Mouse (Mus musculus) forebrain, embryonic 15.5 days (tissue): ENCODE results near the gene Macrod2. TPM values are rescaled to one million over a fixed set of nuclear protein-coding genes. Genes with fewer than 3 reads are reported as not detected.

Source experiments
- ATAC-seq: fragments of 200-750 bp; cut with Nextera tagmentation; replicated peaks from 2 replicates; pipeline ENCODE4 v1.8.0; 2017; ENCODE audit warnings: mild to moderate bottlenecking, moderate TSS enrichment, moderate library complexity
- H3K27ac ChIP-seq: fragments of 300-500 bp; sonication (generic); replicated peaks from 2 replicates; pipeline ENCODE4 v1.5.1; 2015; ENCODE audit warnings: mild to moderate bottlenecking, inconsistent platforms
- H3K27me3 ChIP-seq: fragments of 300-500 bp; sonication (generic); 2 replicates; pipeline ENCODE4 v1.6.1; 2015; ENCODE audit warnings: inconsistent platforms
- H3K36me3 ChIP-seq: fragments of 300-500 bp; sonication (generic); 2 replicates; pipeline ENCODE4 v1.6.1; 2015; ENCODE audit warnings: mild to moderate bottlenecking, inconsistent platforms
- H3K4me1 ChIP-seq: fragments of 300-500 bp; sonication (generic); 2 replicates; pipeline ENCODE4 v1.6.1; 2015; ENCODE audit warnings: inconsistent platforms
- H3K4me2 ChIP-seq: fragments of 300-500 bp; sonication (generic); replicated peaks from 2 replicates; pipeline ENCODE4 v1.6.1; 2015; ENCODE audit warnings: mild to moderate bottlenecking, inconsistent platforms
- H3K4me3 ChIP-seq: fragments of 300-500 bp; sonication (generic); 2 replicates; pipeline ENCODE4 v1.5.1; 2015; ENCODE audit warnings: mild to moderate bottlenecking, inconsistent platforms
- H3K9ac ChIP-seq: fragments of 300-500 bp; sonication (generic); replicated peaks from 2 replicates; pipeline ENCODE4 v1.6.1; 2015; ENCODE audit warnings: mild to moderate bottlenecking, inconsistent platforms
- H3K9me3 ChIP-seq: fragments of 300-500 bp; sonication (generic); 2 replicates; pipeline ENCODE4 v1.6.1; 2016; ENCODE audit warnings: inconsistent platforms
- WGBS: fragments of 180-500 bp; shearing (Covaris S2); methylation state at CpG from one replicate; pipeline ENCODE4 v1.1.7; 2015; ENCODE audit warnings: mixed read lengths; 5-methylcytosine and 5-hydroxymethylcytosine counted together
- polyA plus RNA-seq: library from polyadenylated mRNA; unstranded; fragments of >200 nt; fragmentation: Nextera tagmentation; extraction: Ambion mirVana; gene quantifications from 2 replicates; pipeline ENCODE4 v1.2.1, GENCODE M21; 2015

Macrod2 gene
- polyA plus RNA-seq, 1 experiment from 2014 or later = 93.1 TPM

DNA sequence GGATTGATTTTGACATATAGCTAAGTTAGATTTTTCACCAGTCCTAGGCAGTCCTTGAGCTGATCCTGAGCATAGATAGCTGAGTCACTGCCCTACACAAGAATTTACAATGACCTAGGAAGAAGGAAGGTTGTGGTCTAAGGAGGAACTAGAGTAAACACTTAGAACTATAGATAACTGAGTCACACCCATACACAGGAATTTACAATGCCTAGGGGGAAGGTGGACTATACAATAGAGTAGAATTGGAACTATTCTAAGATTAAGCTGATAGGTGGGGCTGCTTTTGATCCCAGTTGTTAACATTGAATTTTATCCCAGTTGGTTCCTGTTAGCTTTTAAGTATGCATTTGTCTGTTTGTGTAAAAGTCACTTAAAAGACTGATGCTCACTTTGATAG, 1998.4 kb downstream of the Macrod2 start:
- H3K27ac ChIP-seq = no peak overlapping the region
- no peaks in the 10 kb centered on the region for H3K36me3 ChIP-seq
- H3K4me3 ChIP-seq = no peak overlapping the region
- no peak overlapping the region for H3K4me2 ChIP-seq
- no peaks in the 10 kb centered on the region for H3K4me1 ChIP-seq
- ATAC-seq = no peak
- no peak overlapping the region for H3K9ac ChIP-seq
- H3K27me3 ChIP-seq = no peaks in the 10 kb centered on the region
- H3K9me3 ChIP-seq = no peaks in the 10 kb centered on the region

DNA sequence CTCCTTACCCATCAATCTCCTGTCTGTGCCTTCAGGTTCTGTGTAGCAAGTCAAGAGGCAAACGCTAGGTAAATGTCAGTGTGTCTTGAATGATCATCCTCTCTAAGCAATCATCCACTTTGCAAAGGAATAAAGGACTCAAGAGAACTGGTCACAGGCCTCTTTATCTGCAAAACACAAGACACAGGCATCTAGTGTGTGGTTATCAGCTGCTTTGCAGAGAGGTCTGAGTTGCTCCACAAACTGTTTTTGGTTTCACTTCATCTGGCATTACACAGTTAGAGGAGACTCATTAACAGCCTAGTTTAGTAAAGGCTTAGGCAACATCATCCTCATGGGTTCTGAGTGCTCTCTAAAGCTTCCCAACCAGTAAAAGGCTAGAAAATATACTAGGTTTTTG, 2004.4 kb downstream of the Macrod2 start:
- 79% methylated on average over 1 of the region's 1 CpGs for WGBS
- Histone ChIP-seq H3K4me1 (peaks cover 19% of the 10 kb centered on the region), H3K9me3 (no peaks in the 10 kb centered on the region), H3K36me3 (no peaks in the 10 kb centered on the region), H3K4me3 (no peak overlapping the region), H3K27ac (no peak overlapping the region), H3K4me2 (no peak overlapping the region), H3K9ac (no peak overlapping the region), H3K27me3 (no peaks in the 10 kb centered on the region)
- ATAC-seq = no peak

DNA sequence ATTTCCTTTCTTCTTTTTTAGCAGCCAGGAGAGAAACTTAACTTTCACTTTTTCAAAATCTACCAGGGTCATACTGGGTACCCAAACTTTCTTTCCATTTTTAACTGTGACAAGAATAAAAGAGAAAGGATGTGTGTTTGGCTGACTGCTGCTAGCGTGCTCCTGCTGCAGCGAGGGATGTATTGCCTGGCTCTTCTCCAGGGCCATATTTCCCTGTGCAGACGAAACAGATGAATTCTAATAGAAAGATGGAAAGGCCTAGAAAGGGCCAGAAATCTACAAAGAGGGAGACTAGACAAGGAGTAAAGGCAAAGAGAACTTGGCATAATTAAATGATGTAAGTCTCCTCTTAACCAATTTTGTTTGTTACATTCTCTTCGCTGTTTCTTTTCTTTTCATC, 2005.7 kb downstream of the Macrod2 start:
- no peak for ATAC-seq
- no peak overlapping the region for H3K27ac ChIP-seq
- no peaks in the 10 kb centered on the region for H3K36me3 ChIP-seq
- no peak overlapping the region for H3K4me3 ChIP-seq
- WGBS = 48% methylated on average over 4 of the region's 4 CpGs
- H3K9me3 ChIP-seq = no peaks in the 10 kb centered on the region
- H3K4me1 ChIP-seq = peaks cover 23% of the 10 kb centered on the region
- no peak overlapping the region for H3K4me2 ChIP-seq
- no peaks in the 10 kb centered on the region for H3K27me3 ChIP-seq
- no peak overlapping the region for H3K9ac ChIP-seq

DNA sequence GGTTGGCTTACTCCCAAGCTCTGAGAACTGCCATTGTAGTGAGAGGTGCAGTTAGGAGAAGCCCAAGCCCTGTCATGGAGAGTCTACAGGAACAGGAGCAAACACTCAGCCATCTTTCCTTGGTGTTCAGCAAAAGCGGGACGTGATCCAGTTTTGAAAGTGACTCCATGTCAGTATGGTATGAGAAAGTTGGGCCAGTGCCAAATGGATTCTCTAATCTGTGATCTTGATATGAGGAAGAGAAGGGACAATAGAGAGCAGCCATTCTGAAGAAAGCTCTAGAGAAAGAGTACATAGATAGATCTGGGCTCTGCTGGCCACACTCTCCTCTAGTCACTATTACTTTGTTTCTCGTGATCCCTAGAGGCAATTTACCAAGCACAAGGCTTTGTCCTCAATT, 2006.2 kb downstream of the Macrod2 start:
- Histone ChIP-seq H3K9ac (no peak overlapping the region), H3K27ac (no peak overlapping the region; the same call in 1 of the 2 replicates), H3K4me3 (no peak overlapping the region), H3K4me2 (no peak overlapping the region), H3K9me3 (no peaks in the 10 kb centered on the region), H3K36me3 (no peaks in the 10 kb centered on the region), H3K4me1 (peaks cover 23% of the 10 kb centered on the region), H3K27me3 (no peaks in the 10 kb centered on the region)
- 70% methylated on average over 3 of the region's 3 CpGs for WGBS
- no peak for ATAC-seq

DNA sequence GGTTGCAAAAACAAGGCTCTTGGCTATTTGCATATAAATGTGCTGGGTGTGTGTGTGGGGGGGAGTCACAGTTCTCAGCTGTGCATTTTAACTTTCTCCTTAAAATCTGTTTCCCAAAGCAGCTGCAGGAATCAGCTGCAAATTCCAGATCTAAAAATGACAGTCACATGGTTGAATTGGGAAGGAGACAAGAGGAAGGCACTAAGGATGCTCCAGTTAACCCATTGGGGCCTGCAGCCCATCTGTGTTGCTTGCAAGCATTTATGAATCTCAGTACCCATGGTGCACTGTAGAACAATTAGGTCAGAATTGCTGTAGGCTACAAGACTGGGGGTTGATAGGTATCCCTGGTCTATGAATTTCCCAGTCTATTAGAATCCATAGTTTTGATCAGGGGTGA, 2008.3 kb downstream of the Macrod2 start:
- peaks cover 23% of the 10 kb centered on the region for H3K4me1 ChIP-seq
- peak; percentile 68 for ATAC-seq
- H3K4me3 ChIP-seq = no peak overlapping the region
- H3K9me3 ChIP-seq = no peaks in the 10 kb centered on the region
- no peak overlapping the region for H3K27ac ChIP-seq
- H3K4me2 ChIP-seq = no peak overlapping the region
- H3K36me3 ChIP-seq = no peaks in the 10 kb centered on the region
- no peak overlapping the region for H3K9ac ChIP-seq
- no peaks in the 10 kb centered on the region for H3K27me3 ChIP-seq

DNA sequence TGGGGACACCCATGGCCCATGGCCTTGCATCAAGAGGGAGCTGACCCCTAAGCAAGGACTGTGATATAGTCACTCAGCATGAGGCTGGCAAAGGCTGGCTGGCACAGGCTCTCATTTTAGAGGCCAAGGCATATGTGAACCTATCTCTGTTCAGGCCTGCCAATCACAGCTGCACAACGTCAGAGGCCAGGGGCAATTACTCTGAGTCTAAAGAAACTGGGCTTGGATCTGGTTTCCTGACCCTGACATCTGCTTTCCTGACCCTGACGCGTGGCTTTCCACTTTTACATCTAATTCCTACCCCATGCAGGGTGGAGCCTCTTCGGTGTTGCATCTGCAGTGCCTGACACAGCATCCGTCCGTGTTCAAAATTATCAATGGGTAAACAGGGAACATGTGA, 2009.2 kb downstream of the Macrod2 start:
- Histone ChIP-seq H3K4me3 (no peak overlapping the region), H3K4me2 (no peak overlapping the region), H3K4me1 (peaks cover 23% of the 10 kb centered on the region), H3K27me3 (no peaks in the 10 kb centered on the region), H3K9ac (no peak overlapping the region), H3K36me3 (no peaks in the 10 kb centered on the region), H3K27ac (no peak overlapping the region), H3K9me3 (no peaks in the 10 kb centered on the region)
- no peak for ATAC-seq
- WGBS = 64% methylated on average over 6 of the region's 6 CpGs

DNA sequence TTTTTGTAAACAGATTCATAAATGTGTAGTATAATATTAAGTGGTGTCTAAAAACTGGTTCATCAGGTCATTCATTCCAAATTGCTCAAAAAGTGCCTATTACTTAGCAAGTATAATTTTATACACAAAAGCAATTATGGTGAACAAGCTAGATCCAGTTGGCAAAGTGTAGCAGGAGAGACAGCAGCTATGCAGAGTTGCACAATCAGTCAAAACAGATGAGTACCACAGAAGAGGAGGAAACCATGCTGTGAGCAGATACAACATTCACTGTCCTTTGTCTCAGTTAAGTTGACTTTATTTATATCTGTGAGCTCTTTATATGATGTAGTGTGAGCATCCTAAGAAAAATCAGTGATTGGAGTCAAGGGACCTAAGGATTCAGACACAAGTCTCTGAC, 2012.2 kb downstream of the Macrod2 start:
- H3K9ac ChIP-seq = no peak overlapping the region
- ATAC-seq = no peak

DNA sequence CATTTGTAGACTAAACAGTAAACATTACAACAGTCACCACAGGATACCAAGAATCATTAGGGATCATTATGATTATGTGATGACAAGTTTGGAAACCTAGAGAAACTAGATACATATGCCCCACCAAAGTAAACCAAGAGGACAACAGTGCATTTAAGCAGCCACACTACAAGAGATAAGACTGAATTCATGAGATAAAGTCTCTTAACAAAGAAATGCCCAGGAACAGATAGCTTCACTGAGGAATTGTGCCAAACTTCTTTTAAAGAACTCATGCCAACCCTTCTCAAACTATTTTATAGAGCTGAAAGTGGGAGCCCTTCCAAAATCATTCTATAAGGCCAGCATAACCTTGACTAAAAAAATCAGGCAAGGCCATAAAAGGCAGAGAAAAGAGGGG, 2015.0 kb downstream of the Macrod2 start:
- ATAC-seq = no peak
- Histone ChIP-seq H3K27me3 (no peaks in the 10 kb centered on the region), H3K9ac (no peak overlapping the region), H3K4me3 (no peak overlapping the region), H3K9me3 (no peaks in the 10 kb centered on the region), H3K4me2 (no peak overlapping the region), H3K36me3 (no peaks in the 10 kb centered on the region), H3K4me1 (no peaks in the 10 kb centered on the region), H3K27ac (no peak overlapping the region)

More for the DNA sequence above, 2012.2 kb downstream of the Macrod2 start:
- Histone ChIP-seq H3K27ac (no peak overlapping the region), H3K4me3 (no peak overlapping the region), H3K36me3 (no peaks in the 10 kb centered on the region), H3K27me3 (no peaks in the 10 kb centered on the region), H3K9me3 (no peaks in the 10 kb centered on the region), H3K4me1 (peaks cover 17% of the 10 kb centered on the region), H3K4me2 (no peak overlapping the region)

DNA sequence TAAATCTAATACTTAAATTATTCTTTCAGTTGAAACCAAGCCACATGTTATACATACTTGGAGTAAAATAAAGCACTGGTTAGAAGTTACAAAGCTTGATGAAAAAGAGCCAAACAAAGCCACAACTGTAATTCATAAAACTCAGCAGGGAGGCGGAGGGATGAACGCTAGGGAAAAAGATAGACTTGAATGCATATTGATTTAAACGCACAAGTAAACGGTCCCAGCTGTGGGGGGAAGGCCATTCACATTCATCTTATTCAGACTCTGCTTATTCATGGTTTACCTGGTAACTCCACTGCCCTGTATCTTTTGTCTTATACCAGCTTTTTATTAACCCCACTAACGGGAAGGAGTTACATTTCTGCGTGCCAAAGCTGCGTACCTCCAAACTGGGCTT, 2038.0 kb downstream of the Macrod2 start:
- 46% methylated on average over 7 of the region's 7 CpGs for WGBS
- H3K4me1 ChIP-seq = 0 out of 2 replicates have a peak, but pooled peaks cover 7% of the 10 kb centered on the region
- H3K9ac ChIP-seq = no peak overlapping the region
- no peaks in the 10 kb centered on the region for H3K36me3 ChIP-seq
- no peaks in the 10 kb centered on the region for H3K9me3 ChIP-seq
- no peak overlapping the region for H3K27ac ChIP-seq
- no peaks in the 10 kb centered on the region for H3K27me3 ChIP-seq
- H3K4me3 ChIP-seq = no peak overlapping the region
- H3K4me2 ChIP-seq = no peak overlapping the region
- no peak for ATAC-seq

DNA sequence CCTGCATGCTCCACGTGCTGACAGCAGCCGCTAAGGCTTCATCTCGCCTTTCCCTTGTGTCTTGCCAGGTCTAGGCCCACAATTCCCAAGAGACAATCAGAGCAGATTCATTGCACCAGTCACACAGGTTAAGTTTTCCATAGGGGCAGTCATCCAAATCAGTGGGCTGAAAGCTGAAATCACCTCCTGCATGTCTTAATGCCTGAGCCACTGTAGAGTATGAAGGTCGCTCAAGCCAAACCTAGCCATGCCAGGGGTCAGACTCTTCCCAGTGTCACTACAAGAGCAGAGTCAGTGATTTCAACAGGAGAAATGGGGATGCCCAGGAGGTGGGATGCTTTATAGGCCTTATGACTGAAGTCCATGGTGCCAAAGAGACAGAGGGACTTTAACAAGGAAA, 2039.6 kb downstream of the Macrod2 start:
- Histone ChIP-seq H3K4me1 (0 out of 2 replicates have a peak, but pooled peaks cover 9% of the 10 kb centered on the region), H3K4me2 (no peak overlapping the region), H3K9me3 (no peaks in the 10 kb centered on the region), H3K9ac (no peak overlapping the region), H3K27me3 (no peaks in the 10 kb centered on the region), H3K27ac (no peak overlapping the region), H3K36me3 (no peaks in the 10 kb centered on the region), H3K4me3 (no peak overlapping the region)
- WGBS = 90% methylated on average over 4 of the region's 4 CpGs
- no peak for ATAC-seq

DNA sequence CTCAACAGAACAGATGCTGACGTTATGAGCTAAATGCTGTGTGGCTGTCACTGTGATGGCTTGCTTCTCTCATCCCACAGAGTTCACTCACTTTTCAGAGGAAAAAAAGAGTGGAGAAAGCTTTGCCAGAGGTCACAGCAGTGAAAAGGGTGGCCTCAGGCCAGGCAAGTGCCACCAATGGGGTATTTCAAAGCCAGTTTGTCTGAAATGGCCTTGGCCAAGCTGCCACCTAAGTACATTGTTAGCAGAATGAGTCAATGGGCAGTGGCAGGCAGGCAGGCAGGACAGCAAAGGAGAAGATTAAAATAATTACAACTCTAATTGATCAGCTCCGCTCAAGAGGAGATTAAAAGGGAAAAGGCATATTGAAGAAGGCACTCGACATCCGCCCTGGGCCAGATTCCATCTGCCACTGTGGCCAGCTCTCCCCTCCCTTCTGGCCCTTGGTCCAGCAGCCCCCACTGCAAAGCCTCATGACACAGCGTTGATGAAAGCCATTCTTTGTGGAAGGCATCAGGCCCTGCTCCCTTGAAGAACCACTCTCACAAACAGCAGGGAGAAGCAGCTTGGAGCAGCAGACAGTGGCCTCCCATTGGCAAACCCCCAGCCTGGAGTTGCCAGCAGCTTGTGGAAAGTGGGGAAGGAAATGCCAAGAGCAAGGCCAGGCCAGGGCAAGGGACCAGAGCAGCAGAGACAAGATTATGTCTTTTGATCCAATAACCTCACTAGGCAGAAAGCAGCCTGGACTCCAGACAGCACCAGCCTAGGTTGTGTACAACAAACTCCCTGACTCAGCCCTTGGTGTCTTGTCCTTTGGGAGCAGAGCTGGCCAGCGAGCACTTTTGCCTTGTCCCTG, 2042.7 kb downstream of the Macrod2 start:
- 45% methylated on average over 6 of the region's 6 CpGs for WGBS
- peak overlapping the region; percentile 25; the same call in 1 of the 2 replicates for H3K27ac ChIP-seq
- no peaks in the 10 kb centered on the region for H3K36me3 ChIP-seq
- 0 out of 2 replicates have a peak, but pooled peaks cover 9% of the 10 kb centered on the region for H3K4me1 ChIP-seq
- no peak overlapping the region for H3K4me2 ChIP-seq
- no peaks in the 10 kb centered on the region for H3K9me3 ChIP-seq
- ATAC-seq = peak; percentile 77
- no peak overlapping the region for H3K9ac ChIP-seq
- no peaks in the 10 kb centered on the region for H3K27me3 ChIP-seq
- no peak overlapping the region for H3K4me3 ChIP-seq
